ENCODE assay signal across 11 mouse cellular contexts in the genomic region with DNA sequence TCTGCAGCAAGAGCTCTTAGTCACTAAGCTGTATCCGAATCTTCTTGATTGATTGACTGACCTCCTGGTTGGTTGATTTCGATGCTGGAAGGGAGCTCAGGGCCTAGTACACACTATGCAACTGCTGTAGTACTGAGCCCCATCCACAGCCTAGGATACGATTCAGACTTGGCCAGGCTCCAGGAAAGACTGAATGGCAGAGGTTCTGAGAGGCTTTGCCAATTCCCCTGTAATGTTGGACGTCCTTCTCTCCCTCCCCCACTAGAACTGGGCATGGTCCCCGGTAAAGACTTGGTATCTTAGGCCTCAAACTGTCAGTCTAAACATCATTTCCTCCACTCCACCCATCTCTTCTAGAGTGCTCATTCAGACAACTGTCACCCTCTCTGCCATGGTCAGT.
DNase-seq lines count a peak whose midpoint lies in the region; ATAC-seq and TF ChIP-seq lines count a peak whose summit lies in the region.
"Had no signal": no experiment of that assay in that cellular context is flagged by ENCODE, and none has a peak within 500 bp of the region (broad histone marks: within the 10 kb centered on the region; RNA-seq: fewer than 3 reads in every experiment).

No protein-coding gene starts in this region.

- no peak for TF ChIP-seq CTCF in forebrain, postnatal 0 days (IDR thresholded peaks at IDR 0.05; ENCODE audit: low read depth)

- peak; percentile 69 for ATAC-seq in forebrain, postnatal 0 days

- no peak overlapping the region for H3K9ac ChIP-seq in forebrain, postnatal 0 days
- H3K9ac ChIP-seq: limb, embryonic 13.5 days; midbrain, embryonic 12.5 days had no signal

- H3K27ac ChIP-seq in forebrain, postnatal 0 days (ENCODE audit: low read depth, low read length): no peak overlapping the region
- H3K27ac ChIP-seq: limb, embryonic 13.5 days; midbrain, embryonic 12.5 days had no signal

- peak; percentile 37 to 73 for DNase-seq in adrenal gland, adult (ENCODE audit: inconsistent age in 2 of 2, low spot score in 1 of 2)
- DNase-seq in adrenal gland, postnatal 4 days (ENCODE audit: low spot score in 2 of 2): no peak
- peak; percentile 56 for DNase-seq in left cerebral cortex, postnatal 10 days (ENCODE audit: extremely low spot score in 1 of 2, low spot score in 2 of 2)
- DNase-seq in left cerebral cortex, adult 11 months (ENCODE audit: low spot score): no peak
- DNase-seq in forebrain, postnatal 0 days: peak; percentile 77
- DNase-seq in left cerebral cortex, postnatal 4 days: peak; percentile 79
- DNase-seq in thymus, postnatal 0 days (ENCODE audit: low spot score): no peak
- no peak for DNase-seq in retina, embryonic 14.5 days (ENCODE audit: low spot score)
- DNase-seq: kidney, adult 18-20 months had no signal

- H3K4me3 ChIP-seq in forebrain, postnatal 0 days (ENCODE audit: low read depth, low read length): no peak overlapping the region
- H3K4me3 ChIP-seq: limb, embryonic 13.5 days; midbrain, embryonic 12.5 days had no signal

- H3K9me3 ChIP-seq in forebrain, postnatal 0 days (ENCODE audit: low read length): no peaks in the 10 kb centered on the region
- H3K9me3 ChIP-seq: limb, embryonic 13.5 days; midbrain, embryonic 12.5 days had no signal

- H3K27me3 ChIP-seq in forebrain, postnatal 0 days (ENCODE audit: insufficient read depth, low read length): no peaks in the 10 kb centered on the region
- H3K27me3 ChIP-seq: limb, embryonic 13.5 days; midbrain, embryonic 12.5 days had no signal

- no peaks in the 10 kb centered on the region; the same call in 1 of the 2 replicates for H3K4me1 ChIP-seq in forebrain, postnatal 0 days (ENCODE audit: insufficient read depth)

- H3K4me2 ChIP-seq in forebrain, postnatal 0 days (ENCODE audit: low read depth): no peak overlapping the region
- H3K4me2 ChIP-seq: limb, embryonic 13.5 days; midbrain, embryonic 12.5 days had no signal

- 17% methylated on average over 5 of the region's 5 CpGs for WGBS in forebrain, postnatal 0 days

- no peaks in the 10 kb centered on the region for H3K36me3 ChIP-seq in forebrain, postnatal 0 days (ENCODE audit: insufficient read depth)
- H3K36me3 ChIP-seq: limb, embryonic 13.5 days; midbrain, embryonic 12.5 days had no signal

- intact Hi-C loops in left cerebral cortex, postnatal 10 days (cut with DNase I): no loop called here
- intact Hi-C loops in left cerebral cortex, postnatal 4 days (cut with DNase I): no loop called here

Comparison
In these comparisons a context has a peak if more than half of its experiments do, and no peak if none do; other contexts are left out.
1. DNase-seq: peak in adrenal gland, adult (2 of 2), left cerebral cortex, postnatal 10 days (2 of 2), forebrain, postnatal 0 days (single experiment) and left cerebral cortex, postnatal 4 days (single experiment); none in adrenal gland, postnatal 4 days (0 of 2), left cerebral cortex, adult 11 months (single experiment), thymus, postnatal 0 days (single experiment) and retina, embryonic 14.5 days (single experiment).